Mouse (Mus musculus): Measurements from ENCODE around the gene Ifnk.

- TF ChIP-seq CTCF (IDR thresholded peaks at IDR 0.05; ENCODE audit: extremely low read depth, insufficient read length, insufficient replicate concordance, low read depth, low read length) = no peak
- no peak for TF ChIP-seq POLR2A (IDR thresholded peaks at IDR 0.05; ENCODE audit: low read depth, low read length)
These were observed 3.5 kb upstream of the Ifnk start for GRCm38 (mm10) chr4:35148326-35148725.

Data from small intestine, adult 2 months (tissue).